Mouse (Mus musculus): ENCODE results near the gene Trim63.
"Not testable (repeated sequence)": the region's sequence is repeated elsewhere in the genome, so short reads cannot be mapped to it uniquely, and the experiment has no call there.

Trim63 gene

DNA sequence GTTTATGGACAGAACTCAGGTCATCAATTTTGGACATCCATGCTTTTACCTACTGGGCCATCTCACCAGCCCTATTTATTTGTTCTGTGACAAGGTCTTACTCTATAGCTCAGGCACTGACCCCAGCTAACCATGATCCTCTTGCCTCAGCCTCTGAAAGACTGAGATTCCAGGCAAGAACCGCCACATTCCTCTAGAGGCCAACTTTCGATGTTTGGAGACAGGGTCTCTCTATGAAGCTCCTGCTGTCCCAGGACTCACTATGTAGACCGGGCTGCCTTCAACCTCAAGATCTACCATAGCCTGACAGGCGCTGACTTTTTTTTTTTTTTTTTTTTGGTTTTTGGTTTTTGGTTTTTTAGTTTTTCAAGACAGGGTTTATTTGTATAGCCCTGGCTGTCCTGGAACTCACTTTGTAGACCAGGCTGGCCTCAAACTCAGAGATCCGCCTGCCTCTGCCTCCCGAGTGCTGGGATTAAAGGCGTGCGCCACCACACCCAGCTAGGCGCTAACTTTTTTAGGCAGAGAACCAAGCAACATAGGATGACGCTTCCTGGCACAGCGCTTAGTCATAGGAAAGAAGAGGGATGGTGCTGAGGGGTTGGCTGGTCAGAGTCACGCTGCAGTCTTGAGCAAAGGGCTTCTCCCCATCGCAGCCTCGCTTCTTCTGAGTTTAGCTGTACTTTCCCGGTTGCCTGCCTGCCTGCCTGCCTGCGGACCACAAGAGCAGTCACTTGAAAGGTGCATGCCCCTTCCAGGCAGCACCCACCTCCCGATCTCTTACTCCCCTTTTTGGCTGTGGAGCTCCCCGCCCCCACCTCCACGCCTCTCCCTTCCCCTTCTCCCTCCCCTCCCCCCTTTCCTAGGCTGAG lies 16.1 kb upstream of the Trim63 start:
- no peak for DNase-seq (ENCODE audit: low spot score in 2 of 2)

DNA sequence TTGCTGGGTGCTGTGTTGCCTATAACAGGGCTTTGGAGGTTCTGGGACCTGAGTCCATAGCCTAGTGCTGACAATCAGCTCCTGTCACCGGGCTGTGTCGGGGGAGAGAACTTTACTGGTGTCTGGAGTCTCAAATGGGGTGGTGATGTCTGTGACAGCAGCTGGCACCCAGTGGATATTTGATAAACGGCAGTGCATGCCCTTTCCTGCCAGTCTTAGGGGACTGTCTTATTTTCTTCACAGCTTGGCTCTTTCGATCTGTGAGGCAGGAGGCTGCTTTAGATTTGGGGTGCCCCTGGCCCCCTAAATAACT lies 15.5 kb upstream of the Trim63 start:
- no peak for DNase-seq (ENCODE audit: low spot score in 2 of 2)

DNA sequence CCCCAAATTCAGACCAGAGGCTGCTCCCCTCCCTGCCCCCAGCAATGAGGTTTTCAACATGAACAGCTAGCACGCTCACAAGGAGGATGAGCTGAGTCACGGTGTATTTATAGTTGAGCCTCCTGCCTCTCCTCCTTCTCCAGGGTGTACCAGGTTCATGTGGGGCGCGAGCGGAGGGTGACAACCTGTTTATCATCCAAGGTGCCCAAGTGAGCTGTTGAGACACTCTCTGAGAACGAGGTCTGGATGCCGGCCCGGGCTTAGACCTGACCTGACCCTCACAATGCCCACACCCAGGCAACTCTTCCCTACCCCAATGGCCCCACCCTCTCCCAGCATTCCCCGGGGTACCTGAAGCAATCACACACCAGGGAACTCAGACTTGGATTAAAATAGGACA lies 14.6 kb upstream of the Trim63 start:
- DNase-seq (ENCODE audit: low spot score in 2 of 2): peak; percentile 22 to 24

DNA sequence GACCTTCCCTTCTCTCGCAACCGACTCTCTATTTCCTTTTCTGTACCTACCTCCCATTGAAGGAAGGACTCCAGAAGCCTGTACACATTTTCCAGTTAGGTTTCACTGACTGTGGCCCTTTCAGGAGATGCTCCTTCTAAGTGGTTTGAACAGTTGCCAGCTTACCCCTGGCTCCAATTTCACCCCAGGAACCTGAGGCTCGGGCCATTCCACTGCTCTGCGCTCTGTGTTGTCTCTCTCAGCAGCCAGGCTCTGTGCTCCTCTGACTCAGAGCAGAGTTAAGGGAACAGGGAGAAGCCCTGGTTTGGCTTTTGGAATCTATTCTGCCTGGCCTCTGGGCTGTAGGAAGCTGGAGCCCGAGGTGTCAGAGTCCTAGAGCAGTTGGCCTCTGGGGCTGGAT lies 12.8 kb upstream of the Trim63 start:
- no peak for DNase-seq (ENCODE audit: low spot score in 2 of 2)

DNA sequence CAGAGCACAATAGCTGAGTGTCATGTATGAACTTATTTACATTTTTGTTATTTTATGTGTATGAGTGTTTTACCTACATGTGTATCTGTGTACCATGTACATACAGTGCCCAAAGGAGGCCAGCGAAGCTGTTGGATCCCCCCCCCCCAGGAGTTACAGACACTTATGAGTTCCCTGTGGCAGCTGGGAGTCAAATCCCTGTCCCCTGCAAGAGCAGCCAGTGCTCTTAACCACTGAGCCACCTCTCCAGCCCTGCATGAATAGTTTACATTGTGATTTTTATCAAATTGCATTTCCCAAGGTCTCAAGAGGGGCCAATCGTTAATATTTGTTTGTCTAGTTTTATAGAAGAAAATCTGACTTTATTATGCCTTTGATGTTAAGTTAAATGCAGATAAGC lies 8.0 kb upstream of the Trim63 start:
- DNase-seq (ENCODE audit: low spot score in 2 of 2): no peak

DNA sequence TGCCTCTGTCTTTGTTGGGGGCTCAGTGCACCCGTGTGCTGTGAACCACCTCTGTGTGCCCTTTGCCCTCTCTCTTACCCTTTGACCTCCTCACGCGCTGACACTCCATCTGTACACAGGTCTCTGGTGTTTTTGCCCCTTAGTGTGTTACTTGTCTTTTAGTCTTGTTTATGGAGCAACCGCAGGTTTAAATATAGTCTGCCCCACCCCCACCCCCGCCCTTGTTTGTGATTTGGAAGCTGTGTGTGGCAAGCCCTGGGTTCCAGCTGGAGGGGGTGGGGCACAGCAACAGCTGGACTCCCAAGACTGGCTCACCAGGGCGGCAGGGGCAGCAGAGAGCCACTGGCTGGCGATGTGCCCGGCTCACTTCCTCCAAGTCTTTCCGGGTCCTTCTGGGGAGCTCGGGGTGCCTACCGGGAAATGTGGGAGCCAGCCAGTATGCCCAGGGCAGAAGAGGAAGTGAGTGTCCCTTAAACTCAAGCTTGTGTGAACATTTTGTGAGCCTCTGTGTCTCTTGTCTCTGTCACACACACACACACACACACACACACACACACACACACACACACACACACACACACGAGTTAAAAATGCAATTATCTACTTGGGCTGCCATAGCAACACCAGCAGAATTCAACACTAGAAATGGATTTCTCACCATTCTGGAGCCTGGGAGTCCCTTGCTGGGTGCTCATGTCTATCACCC lies 7.4 kb upstream of the Trim63 start:
- peak; percentile 22 to 41 for DNase-seq (ENCODE audit: low spot score in 2 of 2)

DNA sequence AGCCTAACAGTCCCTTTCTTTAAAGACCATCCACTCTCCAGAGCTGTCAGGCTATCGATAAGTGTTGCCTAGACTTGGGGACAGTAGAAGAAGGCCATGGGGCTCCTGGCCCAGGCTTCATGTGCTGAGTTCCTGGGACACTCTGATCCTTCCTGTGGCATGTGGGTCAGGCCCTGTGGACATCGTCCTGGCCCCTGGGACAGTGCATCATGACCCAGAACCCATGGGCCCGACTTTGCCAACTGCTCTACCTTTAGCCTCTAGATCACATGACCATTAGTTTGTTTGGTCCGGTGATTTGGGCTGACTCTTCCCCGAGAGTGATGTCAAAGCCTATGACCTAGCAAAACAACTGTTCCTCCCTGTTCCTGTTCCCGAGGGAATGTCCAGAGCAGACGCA lies 4.8 kb upstream of the Trim63 start:
- no peak for DNase-seq (ENCODE audit: low spot score in 2 of 2)

DNA sequence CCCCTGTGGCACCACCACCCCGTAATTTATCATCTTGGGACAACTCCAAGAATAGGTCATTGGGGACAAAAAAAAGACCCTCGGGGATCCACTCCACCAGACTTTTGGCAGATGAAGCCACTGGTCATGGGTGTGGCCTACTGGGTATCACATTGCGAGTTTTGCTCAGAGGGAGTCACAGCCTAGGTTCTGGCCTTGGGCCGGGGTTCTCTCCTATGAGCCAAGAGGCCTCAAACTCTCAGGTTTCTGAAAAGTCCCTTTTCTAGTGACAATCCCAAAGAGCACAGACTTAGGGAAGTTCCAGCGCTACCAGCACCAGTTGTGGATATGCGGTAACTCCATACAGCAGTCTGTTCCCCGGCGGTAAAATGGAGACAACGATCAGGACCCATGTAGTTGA lies 4.3 kb upstream of the Trim63 start:
- no peak for DNase-seq (ENCODE audit: low spot score in 2 of 2)

DNA sequence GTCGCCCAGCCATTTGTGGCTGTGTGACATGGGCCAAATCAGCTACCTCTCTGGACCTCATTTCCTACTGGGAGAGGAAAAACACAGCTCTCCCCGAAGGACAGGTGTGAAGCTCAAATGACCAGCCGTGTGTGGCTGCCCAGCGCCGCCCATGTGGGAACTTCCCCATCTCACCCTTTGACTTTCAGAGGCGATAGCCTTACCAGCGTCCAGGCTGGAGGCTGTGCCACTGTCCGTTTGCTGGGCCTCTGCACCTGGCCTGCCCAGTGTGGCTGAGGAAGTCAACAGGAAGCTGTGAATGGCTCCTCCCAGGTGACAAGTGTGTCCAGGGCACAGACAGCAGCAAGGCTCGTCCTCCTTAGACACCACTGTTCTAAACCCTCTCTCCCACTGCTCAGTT lies 3.1 kb upstream of the Trim63 start:
- no peak for DNase-seq (ENCODE audit: low spot score in 2 of 2)

DNA sequence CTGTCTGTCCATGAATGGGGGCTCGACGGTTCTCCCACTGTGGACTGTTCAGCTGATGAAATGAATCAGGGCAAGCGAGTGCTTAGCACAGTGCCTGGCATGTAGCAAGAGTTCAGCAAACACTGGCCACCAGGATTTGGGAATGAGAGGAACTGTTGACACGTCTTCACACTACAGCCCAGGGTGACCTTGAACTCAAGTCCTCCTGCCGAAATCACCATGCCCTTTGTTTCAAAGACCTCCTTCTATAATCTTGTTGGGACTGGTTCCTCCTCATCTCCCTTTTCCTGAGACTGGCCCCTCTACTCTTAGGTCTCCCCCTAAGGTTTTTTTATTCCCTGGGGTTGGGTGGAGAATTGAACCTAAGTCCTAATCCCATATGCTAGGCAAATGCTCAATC lies 2.6 kb upstream of the Trim63 start:
- DNase-seq (ENCODE audit: low spot score in 2 of 2): no peak

DNA sequence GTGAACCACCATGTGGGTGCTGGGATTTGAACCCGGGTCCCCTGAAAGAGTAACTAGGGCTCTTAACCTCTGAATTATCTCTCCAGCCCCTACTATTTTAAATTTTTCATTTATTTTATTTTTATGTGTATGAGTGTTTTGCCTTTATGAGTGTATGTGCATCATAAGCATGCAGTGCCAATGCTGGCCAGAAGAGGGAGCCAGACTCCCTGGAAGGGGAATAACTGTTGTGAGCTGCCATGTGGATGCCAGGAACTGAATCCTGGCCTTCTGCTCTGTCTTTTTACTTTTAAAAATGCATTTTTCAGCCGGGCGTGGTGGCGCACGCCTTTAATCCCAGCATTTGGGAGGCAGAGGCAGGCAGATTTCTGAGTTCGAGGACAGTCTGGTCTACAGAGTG lies 2.0 kb upstream of the Trim63 start:
- DNase-seq (ENCODE audit: low spot score in 2 of 2): no peak

DNA sequence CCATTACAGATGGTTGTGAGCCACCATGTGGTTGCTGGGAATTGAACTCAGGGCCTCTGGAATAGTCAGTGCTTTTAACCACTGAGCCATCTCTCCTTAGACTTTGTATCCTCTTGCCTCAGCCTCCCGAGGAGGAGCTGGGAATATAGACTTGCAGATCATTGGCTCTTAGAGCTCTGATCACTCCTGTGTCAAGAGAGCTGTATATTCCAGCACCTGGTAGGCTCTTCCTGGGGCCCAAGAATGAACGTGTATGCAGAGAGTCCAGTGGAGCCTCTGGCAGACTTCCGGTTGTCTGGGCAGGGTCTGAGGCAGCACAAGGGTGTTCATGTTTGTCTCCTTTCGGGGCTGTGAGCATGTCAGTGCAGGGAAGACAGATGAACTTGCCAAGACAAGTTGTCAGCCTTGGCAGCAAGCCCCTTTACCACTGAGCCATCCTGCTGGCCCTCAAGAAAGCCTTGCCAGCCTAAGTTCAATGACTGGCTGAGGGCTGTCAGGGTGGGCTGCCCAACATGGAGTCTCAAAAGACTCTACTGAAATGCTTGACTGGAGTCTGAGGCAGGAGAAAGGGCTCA lies 752 bp upstream of the Trim63 start:
- no peak for DNase-seq (ENCODE audit: low spot score in 2 of 2)

DNA sequence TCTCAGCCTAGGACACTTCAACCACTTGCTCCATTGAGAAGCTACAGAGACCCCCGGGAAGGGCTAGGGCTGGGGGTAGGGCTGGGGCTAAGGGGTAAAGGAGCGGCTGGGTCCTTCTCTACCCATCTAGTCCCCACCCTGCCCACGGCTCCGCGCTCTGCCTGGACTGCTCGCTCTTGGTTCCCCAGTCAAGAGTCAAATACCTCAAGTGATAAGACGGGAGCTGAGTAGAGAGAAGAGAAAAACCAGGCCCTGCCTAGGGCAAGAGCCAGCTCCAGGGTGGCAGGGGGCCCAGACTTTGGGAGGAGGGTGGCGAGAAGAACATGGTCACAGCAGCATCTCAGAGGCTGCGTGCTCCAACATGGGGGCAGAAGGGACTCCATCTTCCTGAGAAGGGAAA lies 550 bp downstream of the Trim63 start:
- no peak for DNase-seq (ENCODE audit: low spot score in 2 of 2)

DNA sequence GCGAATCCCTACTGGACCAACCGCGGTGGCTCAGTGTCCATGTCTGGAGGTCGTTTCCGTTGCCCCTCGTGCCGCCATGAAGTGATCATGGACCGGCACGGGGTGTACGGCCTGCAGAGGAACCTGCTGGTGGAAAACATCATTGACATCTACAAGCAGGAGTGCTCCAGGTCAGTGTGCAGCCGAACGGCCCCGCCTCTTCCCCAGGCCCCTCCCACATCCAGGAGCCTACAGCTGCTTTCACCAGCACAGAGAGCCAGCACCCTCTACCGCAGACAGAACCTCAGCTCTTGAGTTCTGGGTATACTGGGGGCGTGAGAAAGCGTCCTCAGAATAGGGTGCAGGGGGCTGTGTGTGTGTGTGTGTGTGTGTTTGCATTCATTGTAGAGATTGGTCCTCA lies 1.5 kb downstream of the Trim63 start:
- DNase-seq (ENCODE audit: low spot score in 2 of 2): no peak

DNA sequence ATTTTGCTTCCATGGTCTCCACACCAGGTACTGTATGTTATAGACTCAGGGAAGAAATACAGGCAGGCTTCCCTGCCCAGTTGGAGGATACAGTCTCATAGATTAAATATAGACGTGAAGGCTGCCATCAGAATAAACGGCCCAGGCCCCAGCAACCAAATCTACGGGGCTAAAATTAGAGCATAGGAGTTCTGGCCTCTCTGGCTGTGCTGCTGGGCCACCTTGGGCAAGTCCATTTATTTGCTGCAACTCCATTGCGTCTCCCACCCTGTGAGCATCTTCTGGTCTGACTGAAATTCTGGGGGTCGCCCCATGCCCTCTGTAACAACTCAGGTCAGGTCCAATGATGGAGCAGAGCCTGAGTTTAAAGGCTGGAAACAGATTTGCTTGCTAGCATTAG lies 4.2 kb downstream of the Trim63 start:
- no peak for DNase-seq (ENCODE audit: low spot score in 2 of 2)

DNA sequence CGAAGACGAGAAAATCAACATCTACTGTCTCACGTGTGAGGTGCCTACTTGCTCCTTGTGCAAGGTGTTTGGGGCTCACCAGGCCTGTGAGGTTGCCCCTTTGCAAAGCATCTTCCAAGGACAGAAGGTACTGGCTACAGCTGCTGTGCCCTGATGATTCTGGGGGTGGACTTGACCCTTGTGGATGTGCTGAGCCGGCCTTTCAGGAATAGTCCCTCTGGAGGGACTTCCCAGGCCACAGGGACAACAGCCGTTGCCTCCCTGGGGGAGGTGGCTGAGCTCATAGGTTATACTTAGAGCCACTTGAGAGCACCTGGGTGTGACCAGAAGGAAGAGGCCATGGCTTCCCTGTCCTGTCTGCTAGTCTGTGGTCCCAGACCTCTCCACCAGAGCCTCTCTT lies 4.8 kb downstream of the Trim63 start:
- no peak for DNase-seq (ENCODE audit: low spot score in 2 of 2)

DNA sequence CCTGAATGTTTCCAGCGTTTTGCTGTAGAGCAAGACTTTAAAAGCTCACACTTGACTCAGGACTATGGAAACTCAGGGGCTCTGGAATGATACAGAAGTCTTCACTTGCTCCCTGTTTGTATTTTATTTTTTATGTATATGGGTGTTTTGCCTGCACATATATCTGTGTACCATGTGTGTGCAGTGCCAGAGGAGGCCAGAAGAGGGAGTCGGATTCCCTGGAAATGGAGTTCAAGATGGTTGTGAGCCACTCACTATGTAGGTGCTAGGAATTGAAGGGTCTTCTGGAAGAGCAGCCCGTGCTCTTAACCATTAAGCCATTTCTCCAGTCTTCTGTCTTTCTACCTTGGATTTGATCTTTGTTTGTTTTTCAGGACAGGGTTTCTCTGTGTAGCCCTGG lies 6.6 kb downstream of the Trim63 start:
- no peak for DNase-seq (ENCODE audit: low spot score in 2 of 2)

DNA sequence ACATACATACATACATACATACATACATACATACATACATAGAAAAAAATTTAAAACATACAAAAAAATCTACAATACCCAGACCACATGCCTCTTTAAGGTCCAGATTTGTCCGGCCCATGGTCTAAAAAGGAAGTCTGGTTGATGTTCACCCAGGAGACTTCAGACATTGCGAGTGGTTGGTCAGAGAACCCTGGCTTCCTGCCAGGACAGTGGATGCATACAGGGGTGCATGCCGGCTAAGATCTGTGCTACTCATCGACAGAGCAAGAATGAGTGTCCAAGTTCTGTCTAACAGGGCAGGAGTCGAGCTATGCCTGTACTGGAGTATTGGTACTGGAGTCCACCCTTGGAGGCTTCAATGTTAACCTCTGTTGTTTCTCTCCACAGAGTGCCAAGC lies 9.7 kb downstream of the Trim63 start:
- DNase-seq (ENCODE audit: low spot score in 2 of 2): no peak

DNA sequence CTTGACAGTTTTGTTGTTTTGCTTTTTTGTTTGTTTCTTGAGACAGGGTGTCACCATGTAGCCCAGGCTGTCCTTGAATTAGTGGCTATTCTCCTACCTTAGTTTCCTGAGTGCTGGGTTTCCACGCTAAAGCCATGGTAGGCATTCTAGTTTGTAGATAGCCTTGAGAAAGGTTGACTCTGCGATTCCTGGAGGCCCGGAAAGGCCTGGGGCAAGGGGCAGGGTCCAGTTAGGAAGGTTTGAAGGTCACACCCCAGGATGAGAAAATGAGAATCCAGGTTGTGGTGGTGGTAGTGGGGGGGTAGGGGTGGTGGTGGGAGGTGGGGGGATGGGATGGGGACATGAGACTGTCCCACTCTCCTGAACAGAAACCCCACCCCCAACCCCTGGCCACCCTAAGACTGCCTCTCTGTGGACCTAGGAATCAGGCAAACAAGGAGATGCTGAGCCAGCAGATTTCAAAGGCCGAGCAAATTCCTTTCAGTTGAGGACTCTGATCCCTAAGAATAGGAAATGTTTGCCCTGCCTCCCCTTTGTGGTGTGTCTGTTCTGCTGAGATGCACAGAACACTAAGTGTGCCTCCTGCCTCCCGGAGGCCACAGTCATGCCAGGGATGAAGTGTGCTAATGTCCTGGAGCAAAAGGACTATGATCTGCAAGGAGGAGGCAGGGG lies 12.1 kb downstream of the Trim63 start:
- DNase-seq (ENCODE audit: low spot score in 2 of 2): no peak

DNA sequence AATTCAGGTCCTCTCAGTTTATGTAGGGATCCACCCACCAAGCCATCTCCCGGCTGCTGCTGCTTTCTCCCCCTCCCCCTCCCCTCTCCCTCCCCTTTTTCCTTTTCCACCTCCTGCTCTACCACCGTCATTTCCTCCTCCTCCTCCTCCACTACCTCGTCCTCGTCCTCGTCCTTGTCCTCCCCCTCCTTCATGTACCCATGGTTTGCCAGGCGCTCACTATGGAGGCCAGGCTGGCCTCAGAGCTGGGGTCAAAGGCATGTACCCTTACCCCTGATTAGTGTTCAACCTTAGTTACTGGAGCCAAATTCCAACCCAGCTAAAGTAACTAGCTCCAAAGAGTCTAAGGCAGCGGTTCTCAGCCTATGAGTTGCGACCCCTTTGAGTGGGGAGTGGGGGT lies 13.2 kb downstream of the Trim63 start:
- no peak for DNase-seq (ENCODE audit: low spot score in 2 of 2)

DNA sequence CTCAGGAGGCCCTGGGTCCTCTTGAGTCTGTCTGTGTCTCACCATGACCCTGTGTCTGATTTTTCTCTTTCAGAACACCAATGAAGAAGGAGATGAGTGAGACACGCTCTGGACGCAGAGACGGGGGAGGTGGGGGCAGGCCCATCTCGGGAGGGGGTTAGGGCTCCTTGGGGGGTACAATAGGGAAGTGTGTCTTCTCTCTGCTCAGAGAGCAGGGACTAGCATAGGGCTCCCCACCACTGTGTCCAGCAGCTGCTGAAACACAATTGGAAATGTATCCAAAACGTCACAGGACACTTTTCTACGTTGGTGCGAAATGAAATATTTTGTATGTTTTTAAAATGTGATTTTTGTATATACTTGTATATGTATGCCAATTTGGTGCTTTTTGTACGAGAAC lies 13.9 kb downstream of the Trim63 start:
- DNase-seq (ENCODE audit: low spot score in 2 of 2): no peak

DNA sequence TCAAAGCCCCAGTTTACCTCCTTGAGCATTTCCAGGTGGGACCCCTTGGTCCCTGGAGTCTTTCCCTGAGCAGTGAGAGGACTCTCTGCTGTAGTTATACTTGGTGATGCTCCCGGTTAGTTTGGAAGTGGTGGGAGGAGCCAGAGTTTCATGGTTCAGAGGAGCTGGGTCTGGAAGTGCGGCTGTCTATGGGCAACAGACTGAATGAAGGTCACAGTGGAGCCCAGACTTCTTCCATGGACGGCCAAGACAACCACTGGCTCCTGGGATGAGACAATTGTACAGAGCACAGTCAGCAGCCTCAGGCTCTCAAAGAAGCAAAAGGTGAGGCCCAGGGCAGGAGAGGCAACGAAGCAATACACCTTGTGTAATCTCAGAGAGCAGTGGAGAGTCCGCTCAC lies 15.4 kb downstream of the Trim63 start:
- no peak for DNase-seq (ENCODE audit: low spot score in 2 of 2)

DNA sequence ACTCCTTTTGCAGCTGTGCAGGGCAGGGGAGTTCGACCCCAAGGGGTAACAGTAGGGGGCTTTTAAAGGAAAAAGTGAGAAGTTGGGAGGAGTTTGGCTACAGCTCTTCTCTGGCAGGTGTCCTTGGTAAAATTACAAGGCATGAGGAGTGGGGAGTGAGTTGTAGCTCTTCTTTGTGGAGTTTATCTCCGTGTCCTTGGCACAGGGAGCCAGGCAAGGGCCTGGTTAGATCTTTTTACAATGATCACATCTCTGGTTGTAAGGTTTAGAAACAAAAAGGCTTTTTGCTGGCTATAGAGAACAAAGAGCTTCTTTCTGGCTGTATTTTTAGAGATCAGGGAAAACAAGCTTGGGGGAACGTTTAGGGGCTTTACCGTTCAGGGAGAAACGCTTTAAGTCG lies 26.3 kb downstream of the Trim63 start:
- not testable (repeated sequence) for DNase-seq (ENCODE audit: low spot score in 2 of 2)
